Mouse (Mus musculus): Measurements from ENCODE around the gene Dis3l2.

DNA sequence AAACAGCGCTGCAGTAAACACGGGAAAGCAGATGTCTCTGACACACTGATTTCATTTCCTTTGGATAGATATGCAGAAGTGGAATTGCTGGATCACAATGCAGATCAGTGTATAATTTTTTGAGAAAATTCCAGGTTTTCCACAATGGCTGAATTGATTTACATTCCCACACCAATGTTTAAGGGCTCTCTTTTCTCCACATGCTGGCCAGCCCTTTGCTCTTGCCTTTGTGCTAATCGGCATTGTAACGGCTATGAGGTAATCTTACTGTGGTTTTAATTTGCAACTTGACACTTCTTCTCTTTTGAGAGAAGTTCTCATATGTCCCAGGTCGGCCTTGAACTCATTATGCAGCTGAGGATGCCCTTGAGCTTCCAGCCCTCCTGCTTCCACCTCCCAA, 12.6 kb upstream of the Dis3l2 start:
- TF ChIP-seq TAL1 (IDR thresholded peaks at IDR 0.05; ENCODE audit: low read length) = no peak
- no peak for TF ChIP-seq GATA1 (IDR thresholded peaks at IDR 0.05; ENCODE audit: low read length)
